Mouse (Mus musculus): ENCODE results near the gene Ascc1. TPM values are rescaled to one million over a fixed set of nuclear protein-coding genes. Genes with fewer than 3 reads are reported as not detected.
"Not testable (repeated sequence)": the region's sequence is repeated elsewhere in the genome, so short reads cannot be mapped to it uniquely, and the experiment has no call there.

Gene Ascc1
- polyA plus RNA-seq, 1 experiment = 14.2 TPM

DNA sequence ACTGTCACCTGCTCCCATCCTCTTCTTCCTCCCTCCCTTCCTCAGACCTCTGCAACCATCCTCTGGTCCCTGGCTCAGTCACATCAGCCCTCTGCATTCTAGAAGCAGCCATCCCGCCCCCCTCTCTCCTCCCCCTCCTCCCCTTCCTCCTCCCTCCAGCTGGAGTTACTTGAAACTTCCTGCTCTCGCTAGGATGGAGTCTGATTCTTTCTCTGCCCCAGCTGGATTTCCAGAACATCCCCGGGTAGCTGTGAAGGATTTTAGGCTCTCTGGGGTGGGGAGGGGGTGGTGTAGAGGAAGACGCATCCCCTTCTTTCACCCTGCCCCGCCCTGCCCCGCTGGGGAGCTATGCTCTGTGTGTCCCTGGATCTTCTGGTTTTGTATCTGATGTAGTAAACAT, 130.9 kb downstream of the Ascc1 start:
- TF ChIP-seq CTCF (IDR thresholded peaks at IDR 0.05; ENCODE audit: extremely low read depth, insufficient read length, insufficient replicate concordance, low read depth, low read length) (no peak), POLR2A (IDR thresholded peaks at IDR 0.05; ENCODE audit: low read depth, low read length) (no peak)
- Histone ChIP-seq H3K27ac (ENCODE audit: insufficient read depth, low read depth, low read length) (no peak overlapping the region), H3K27me3 (ENCODE audit: control insufficient read depth, insufficient read depth, low read length) (no peaks in the 10 kb centered on the region), H3K36me3 (ENCODE audit: control insufficient read depth, insufficient read depth, low read length) (no peaks in the 10 kb centered on the region), H3K4me1 (ENCODE audit: control insufficient read depth, insufficient read depth, insufficient read length, low read length) (peaks cover 2% of the 10 kb centered on the region), H3K4me3 (ENCODE audit: low read depth, low read length) (no peak overlapping the region)
- 49% methylated on average over 6 of the region's 6 CpGs for WGBS

DNA sequence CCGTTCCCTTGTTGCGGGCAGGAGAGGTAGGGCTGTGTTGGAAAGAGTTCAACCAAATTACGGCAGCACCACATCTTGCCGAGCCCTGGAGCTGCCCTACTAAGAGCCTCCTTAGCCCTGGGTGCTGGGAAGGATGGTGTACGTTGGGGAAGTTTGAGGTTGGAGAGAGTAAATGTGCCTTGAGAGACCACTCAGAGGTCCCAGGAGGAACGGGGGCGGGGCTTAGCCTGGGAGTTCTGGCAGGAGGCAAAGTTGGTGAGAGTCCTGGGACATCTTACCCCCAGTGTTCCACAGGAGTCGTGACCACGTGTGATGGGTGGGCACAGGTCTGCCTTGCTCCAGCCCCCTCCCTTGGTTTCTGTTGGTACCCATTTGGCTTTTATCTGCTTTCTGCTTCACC, 131.6 kb downstream of the Ascc1 start:
- 60% methylated on average over 9 of the region's 9 CpGs for WGBS
- H3K4me3 ChIP-seq (ENCODE audit: low read depth, low read length) = no peak overlapping the region
- H3K36me3 ChIP-seq (ENCODE audit: control insufficient read depth, insufficient read depth, low read length) = no peaks in the 10 kb centered on the region
- no peak overlapping the region for H3K27ac ChIP-seq (ENCODE audit: insufficient read depth, low read depth, low read length)
- TF ChIP-seq POLR2A (IDR thresholded peaks at IDR 0.05; ENCODE audit: low read depth, low read length) = no peak
- TF ChIP-seq CTCF (IDR thresholded peaks at IDR 0.05; ENCODE audit: extremely low read depth, insufficient read length, insufficient replicate concordance, low read depth, low read length) = no peak
- H3K4me1 ChIP-seq (ENCODE audit: control insufficient read depth, insufficient read depth, insufficient read length, low read length) = peaks cover 3% of the 10 kb centered on the region
- H3K27me3 ChIP-seq (ENCODE audit: control insufficient read depth, insufficient read depth, low read length) = no peaks in the 10 kb centered on the region

GRCm38 (mm10) chr10:60136010-60136409, 133.4 kb downstream of the Ascc1 start:
- H3K27me3 ChIP-seq (ENCODE audit: control insufficient read depth, insufficient read depth, low read length); H3K4me3 ChIP-seq (ENCODE audit: low read depth, low read length); H3K36me3 ChIP-seq (ENCODE audit: control insufficient read depth, insufficient read depth, low read length); H3K27ac ChIP-seq (ENCODE audit: insufficient read depth, low read depth, low read length); H3K4me1 ChIP-seq (ENCODE audit: control insufficient read depth, insufficient read depth, insufficient read length, low read length): not testable (repeated sequence)
- WGBS = 59% methylated on average over 1 of the region's 1 CpGs

DNA sequence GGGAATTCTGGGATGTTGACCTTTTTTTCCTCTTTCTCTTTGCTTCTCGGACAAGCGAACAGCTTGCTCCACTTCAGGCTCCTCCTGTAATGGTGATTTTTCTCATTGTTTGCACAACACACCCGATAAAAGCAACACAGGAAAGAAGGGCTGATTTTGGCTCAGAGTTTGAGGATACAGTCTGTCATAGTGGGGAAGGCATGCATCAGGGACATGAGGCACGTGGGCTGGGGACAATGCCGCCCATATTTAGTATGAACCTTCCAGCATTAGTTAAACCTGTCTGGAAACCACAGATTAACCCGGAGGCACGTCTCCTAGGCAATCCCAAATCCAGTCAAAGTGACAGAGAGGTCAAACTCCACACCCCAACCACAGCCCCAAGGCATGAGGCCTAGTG, 134.3 kb downstream of the Ascc1 start:
- 61% methylated on average over 7 of the region's 7 CpGs for WGBS
- Histone ChIP-seq H3K4me1 (ENCODE audit: control insufficient read depth, insufficient read depth, insufficient read length, low read length) (peaks cover 3% of the 10 kb centered on the region), H3K27me3 (ENCODE audit: control insufficient read depth, insufficient read depth, low read length) (no peaks in the 10 kb centered on the region), H3K4me3 (ENCODE audit: low read depth, low read length) (no peak overlapping the region), H3K36me3 (ENCODE audit: control insufficient read depth, insufficient read depth, low read length) (no peaks in the 10 kb centered on the region), H3K27ac (ENCODE audit: insufficient read depth, low read depth, low read length) (no peak overlapping the region)
- TF ChIP-seq CTCF (IDR thresholded peaks at IDR 0.05; ENCODE audit: extremely low read depth, insufficient read length, insufficient replicate concordance, low read depth, low read length) = no peak
- no peak for TF ChIP-seq POLR2A (IDR thresholded peaks at IDR 0.05; ENCODE audit: low read depth, low read length)

DNA sequence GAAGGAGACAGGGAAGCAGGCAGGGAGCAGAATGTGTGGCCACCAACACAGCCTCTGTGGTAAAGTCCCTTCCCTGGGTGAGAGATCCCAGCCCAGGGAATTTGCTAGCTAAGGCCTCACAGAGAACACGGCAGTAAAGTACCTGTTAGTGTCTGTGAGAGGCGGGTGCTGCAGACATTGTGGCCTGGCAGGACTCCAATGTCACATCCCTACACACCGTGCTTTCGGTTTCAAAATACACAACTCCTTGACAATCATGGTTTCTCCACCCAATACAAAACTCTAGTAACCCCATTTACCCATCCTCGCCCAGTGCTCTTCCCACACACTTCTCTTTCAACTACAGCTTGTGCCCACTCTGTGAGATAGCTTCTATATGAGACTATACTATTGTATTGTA, 136.1 kb downstream of the Ascc1 start:
- TF ChIP-seq CTCF (IDR thresholded peaks at IDR 0.05; ENCODE audit: extremely low read depth, insufficient read length, insufficient replicate concordance, low read depth, low read length) = no peak
- TF ChIP-seq POLR2A (IDR thresholded peaks at IDR 0.05; ENCODE audit: low read depth, low read length) = no peak
- Histone ChIP-seq H3K36me3 (ENCODE audit: control insufficient read depth, insufficient read depth, low read length) (no peaks in the 10 kb centered on the region), H3K27me3 (ENCODE audit: control insufficient read depth, insufficient read depth, low read length) (no peaks in the 10 kb centered on the region), H3K4me3 (ENCODE audit: low read depth, low read length) (no peak overlapping the region), H3K4me1 (ENCODE audit: control insufficient read depth, insufficient read depth, insufficient read length, low read length) (peaks cover 3% of the 10 kb centered on the region), H3K27ac (ENCODE audit: insufficient read depth, low read depth, low read length) (no peak overlapping the region)
- 23% methylated on average over 5 of the region's 5 CpGs for WGBS

DNA sequence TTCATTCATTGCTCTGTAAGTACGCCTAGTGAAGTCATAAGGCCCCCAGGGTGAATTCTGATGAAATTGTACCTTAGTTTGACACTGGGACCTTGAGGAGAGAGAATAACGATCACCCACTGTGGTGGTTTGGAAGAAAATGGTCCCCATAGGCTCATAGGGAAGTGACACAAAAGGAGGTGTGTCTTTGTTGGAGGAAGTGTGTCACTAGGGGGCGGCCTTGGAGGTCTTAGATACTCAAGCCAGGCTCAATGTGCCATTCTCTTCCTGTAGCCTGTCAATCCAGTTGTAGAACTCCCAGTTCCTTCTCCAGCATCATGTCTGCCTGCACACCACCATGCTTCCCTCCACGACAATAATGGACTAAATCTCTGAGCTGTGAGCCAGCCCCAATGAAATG, 138.1 kb downstream of the Ascc1 start:
- Histone ChIP-seq H3K36me3 (ENCODE audit: control insufficient read depth, insufficient read depth, low read length) (no peaks in the 10 kb centered on the region), H3K27ac (ENCODE audit: insufficient read depth, low read depth, low read length) (no peak overlapping the region), H3K4me3 (ENCODE audit: low read depth, low read length) (no peak overlapping the region), H3K4me1 (ENCODE audit: control insufficient read depth, insufficient read depth, insufficient read length, low read length) (peaks cover 3% of the 10 kb centered on the region), H3K27me3 (ENCODE audit: control insufficient read depth, insufficient read depth, low read length) (no peaks in the 10 kb centered on the region)
- WGBS = 96% methylated on average over 4 of the region's 4 CpGs
- no peak for TF ChIP-seq CTCF (IDR thresholded peaks at IDR 0.05; ENCODE audit: extremely low read depth, insufficient read length, insufficient replicate concordance, low read depth, low read length)
- no peak for TF ChIP-seq POLR2A (IDR thresholded peaks at IDR 0.05; ENCODE audit: low read depth, low read length)

DNA sequence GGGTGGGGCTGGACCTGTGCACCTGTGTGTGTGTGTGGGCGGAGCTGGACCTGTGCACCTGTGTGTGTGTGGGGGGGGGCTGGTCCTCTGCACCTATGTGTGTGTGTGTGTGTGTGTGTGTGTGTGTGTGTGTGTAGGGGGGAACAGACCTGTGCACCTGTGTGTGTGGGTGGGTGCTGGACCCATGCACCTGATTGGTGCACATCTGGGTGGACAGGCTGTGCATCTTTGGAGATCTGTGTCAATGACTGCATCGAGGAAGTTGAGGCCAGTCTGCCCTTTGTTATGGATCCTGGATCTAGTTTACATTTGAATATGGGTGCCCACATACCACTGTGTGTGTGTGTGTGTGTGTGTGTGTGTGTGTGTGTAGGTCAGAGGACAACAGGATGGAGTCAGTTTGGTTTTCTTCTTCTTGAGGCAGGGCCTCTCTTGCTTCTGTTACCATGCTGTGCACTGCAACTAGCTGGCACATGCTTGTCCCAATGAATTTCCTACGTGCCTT, 139.1 kb downstream of the Ascc1 start:
- no peaks in the 10 kb centered on the region for H3K36me3 ChIP-seq (ENCODE audit: control insufficient read depth, insufficient read depth, low read length)
- 85% methylated on average over 3 of the region's 3 CpGs for WGBS
- no peak for TF ChIP-seq POLR2A (IDR thresholded peaks at IDR 0.05; ENCODE audit: low read depth, low read length)
- TF ChIP-seq CTCF (IDR thresholded peaks at IDR 0.05; ENCODE audit: extremely low read depth, insufficient read length, insufficient replicate concordance, low read depth, low read length) = no peak
- H3K4me3 ChIP-seq (ENCODE audit: low read depth, low read length) = no peak overlapping the region
- no peak overlapping the region for H3K27ac ChIP-seq (ENCODE audit: insufficient read depth, low read depth, low read length)
- no peaks in the 10 kb centered on the region for H3K27me3 ChIP-seq (ENCODE audit: control insufficient read depth, insufficient read depth, low read length)
- H3K4me1 ChIP-seq (ENCODE audit: control insufficient read depth, insufficient read depth, insufficient read length, low read length) = peaks cover 3% of the 10 kb centered on the region

DNA sequence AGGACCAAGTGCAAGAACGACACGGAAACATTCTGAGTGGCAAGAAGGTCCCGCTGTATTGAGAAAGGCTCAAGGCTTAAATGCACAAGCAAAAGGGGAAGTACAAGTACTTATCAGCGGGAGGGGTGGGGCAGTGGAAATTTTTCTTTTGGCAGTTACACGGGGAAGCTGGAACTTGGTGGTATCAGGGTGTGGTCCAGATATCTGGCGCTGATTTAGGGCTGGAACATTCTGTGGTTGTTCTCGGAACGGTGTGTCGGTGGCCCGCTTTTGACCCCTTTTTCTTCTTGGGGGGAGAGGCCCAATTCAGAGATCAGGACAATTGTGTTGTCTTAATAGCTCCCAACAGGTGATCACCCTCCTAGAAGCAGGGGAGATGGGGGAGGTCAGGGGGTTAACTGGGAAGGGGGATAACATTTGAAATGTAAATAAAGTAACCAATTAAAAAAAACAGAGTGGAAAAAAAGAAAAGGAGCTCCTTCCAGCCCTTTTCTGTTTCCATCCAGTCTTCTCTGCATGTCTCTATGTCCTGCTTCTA, 145.0 kb downstream of the Ascc1 start:
- not testable (repeated sequence) for H3K4me1 ChIP-seq (ENCODE audit: control insufficient read depth, insufficient read depth, insufficient read length, low read length); H3K27ac ChIP-seq (ENCODE audit: insufficient read depth, low read depth, low read length); H3K4me3 ChIP-seq (ENCODE audit: low read depth, low read length); H3K27me3 ChIP-seq (ENCODE audit: control insufficient read depth, insufficient read depth, low read length); H3K36me3 ChIP-seq (ENCODE audit: control insufficient read depth, insufficient read depth, low read length)
- 41% methylated on average over 10 of the region's 10 CpGs for WGBS
